Mouse (Mus musculus): ENCODE data around the gene Khdc1c.

DNA sequence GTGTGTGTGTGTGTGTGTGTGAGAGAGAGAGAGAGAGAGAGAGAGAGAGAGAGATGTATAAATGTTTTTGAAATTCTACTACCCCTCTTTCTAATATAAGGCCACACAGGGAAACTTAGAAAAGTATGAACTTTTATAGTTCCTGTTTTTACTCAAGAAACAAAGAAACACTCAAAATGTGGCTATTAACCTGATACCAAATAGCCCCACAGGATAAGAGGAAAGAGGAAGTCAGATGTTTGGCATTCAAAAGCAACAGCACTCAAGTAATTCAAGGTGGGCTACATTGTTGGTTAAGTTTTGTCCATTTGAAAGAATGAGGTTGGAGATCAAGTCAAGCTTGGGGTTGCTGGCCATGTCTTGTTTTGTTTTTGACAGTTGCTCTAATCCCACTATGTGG, 32.3 kb upstream of the Khdc1c start:
- TF ChIP-seq POLR2A (IDR thresholded peaks at IDR 0.05; ENCODE audit: low read depth, low read length): no peak
- no peak for TF ChIP-seq CTCF (IDR thresholded peaks at IDR 0.05; ENCODE audit: extremely low read depth, insufficient read length, insufficient replicate concordance, low read depth, low read length)
